Mouse (Mus musculus) midbrain, embryonic 11.5 days (tissue): ENCODE results near the gene Anp32e. TPM values are rescaled to one million over a fixed set of nuclear protein-coding genes. Genes with fewer than 3 reads are reported as not detected.
A peak's percentile ranks its signal among the peaks of the same experiment; 100 is the strongest.

Experiments used
- ATAC-seq: fragments of 200-750 bp; cut with Nextera tagmentation; 2 replicates; pipeline ENCODE4 v1.8.0; 2017; ENCODE audit warnings: moderate TSS enrichment, moderate library complexity; ENCODE audit not compliant: low FRiP score
- DNase-seq: peaks from one replicate; pipeline ENCODE4 v3.0.0; 2015; ENCODE audit warnings: low spot score; ENCODE audit errors: missing footprints
- H3K27ac ChIP-seq: fragments of 300-500 bp; sonication (generic); 2 replicates; pipeline ENCODE4 v1.5.1; 2014; ENCODE audit warnings: low read depth, low read length
- H3K27me3 ChIP-seq: fragments of 300-500 bp; sonication (generic); 2 replicates; pipeline ENCODE4 v1.6.1; 2014; ENCODE audit warnings: mild to moderate bottlenecking, low read length, moderate library complexity, mixed read lengths; ENCODE audit not compliant: control insufficient read depth, insufficient read depth
- H3K36me3 ChIP-seq: fragments of 300-500 bp; sonication (generic); 2 replicates; pipeline ENCODE4 v1.6.1; 2014; ENCODE audit warnings: mild to moderate bottlenecking, low read length, moderate library complexity, mixed read lengths; ENCODE audit not compliant: control insufficient read depth, insufficient read depth
- H3K4me1 ChIP-seq: fragments of 300-500 bp; sonication (generic); 2 replicates; pipeline ENCODE4 v1.6.1; 2014; ENCODE audit warnings: low read length; ENCODE audit not compliant: control insufficient read depth, insufficient read depth
- H3K4me2 ChIP-seq: fragments of 300-500 bp; sonication (generic); 2 replicates; pipeline ENCODE4 v1.6.1; 2014; ENCODE audit warnings: mild to moderate bottlenecking, moderate library complexity
- H3K4me3 ChIP-seq: fragments of 300-500 bp; sonication (generic); 2 replicates; pipeline ENCODE4 v1.5.1; 2014; ENCODE audit warnings: low read depth, low read length
- H3K9ac ChIP-seq: fragments of 300-500 bp; sonication (generic); 2 replicates; pipeline ENCODE4 v1.6.1; 2014; ENCODE audit warnings: low read length
- H3K9me3 ChIP-seq: fragments of 300-500 bp; sonication (generic); 2 replicates; pipeline ENCODE4 v1.6.1; 2016; ENCODE audit warnings: low read length; ENCODE audit not compliant: control insufficient read depth
- WGBS: fragments of 180-500 bp; shearing (Covaris S2); extraction: QIAGEN DNeasy Blood & Tissue Kit; methylation state at CpG from one replicate; pipeline ENCODE4 v1.1.7; 2014; 5-methylcytosine and 5-hydroxymethylcytosine counted together
- polyA plus RNA-seq: library from polyadenylated mRNA; unstranded; fragments of >200 nt; fragmentation: Nextera tagmentation; extraction: Ambion mirVana; gene quantifications from 2 replicates; pipeline ENCODE4 v1.2.1, GENCODE M21; 2014

Anp32e gene
- 149 and 151 TPM in 2 replicates for polyA plus RNA-seq

DNA sequence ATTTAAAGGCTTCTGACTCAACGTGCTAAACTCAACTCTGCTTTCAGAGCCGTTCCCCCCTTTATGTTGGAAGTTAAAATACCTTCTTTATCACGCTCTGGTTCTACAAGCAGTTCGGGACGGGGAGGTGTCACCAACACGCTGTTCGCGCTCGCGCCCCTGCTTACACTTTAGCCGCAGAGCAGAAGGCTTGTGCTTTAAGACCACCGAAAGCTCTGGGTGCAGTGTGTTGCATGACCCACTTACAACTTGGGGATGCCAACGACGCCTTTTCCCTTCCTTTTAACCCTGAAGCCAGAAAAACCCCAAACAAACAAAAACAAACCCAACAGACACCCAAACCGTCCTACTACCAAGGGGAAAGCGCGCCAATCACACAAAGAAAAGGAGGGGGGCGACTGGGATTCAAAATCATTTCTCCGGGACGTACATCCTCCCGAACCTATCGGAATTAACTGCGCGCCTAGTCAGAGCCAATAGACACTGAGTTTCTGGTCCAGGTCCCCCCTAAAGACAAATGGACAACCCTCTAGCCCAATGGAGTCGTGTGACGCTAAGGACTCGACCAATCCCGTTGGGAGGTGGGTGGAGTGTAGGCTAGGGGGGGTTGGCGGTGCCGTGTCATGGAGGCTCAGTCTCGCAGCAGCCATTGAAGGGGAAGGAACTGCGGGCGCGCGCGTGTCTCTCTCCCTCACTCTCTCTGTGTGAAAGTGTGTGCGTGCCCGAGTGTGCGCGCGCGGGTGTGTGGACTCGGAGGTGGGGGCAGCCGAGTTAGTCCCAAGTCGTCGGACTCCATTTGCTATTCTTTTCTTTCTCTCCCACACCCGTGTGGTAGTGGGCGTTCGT, at the start of gene Anp32e:
Anp32e (plus strand) TSS at position 589 of the 846 bp plus-strand sequence.
- H3K27me3 ChIP-seq, result no peaks in the 10 kb centered on the region
- peak within 1 kb of the TSS; percentile 55 for H3K4me2 ChIP-seq
- H3K4me1 ChIP-seq, result peaks cover 7% of the 10 kb centered on the region; the same call in 1 of the 2 replicates
- H3K9me3 ChIP-seq, result no peaks in the 10 kb centered on the region
- H3K36me3 ChIP-seq, result peaks cover 7% of the 10 kb centered on the region
- H3K4me3 ChIP-seq, result peak within 1 kb of the TSS; percentile 97
- H3K27ac ChIP-seq, result peak within 1 kb of the TSS; percentile 84
- ATAC-seq (peak; percentile 100), DNase-seq (peak; percentile 99)
- peak within 1 kb of the TSS; percentile 96 for H3K9ac ChIP-seq
- WGBS, result under 1% methylated on average over 49 of the region's 49 CpGs

- Histone ChIP-seq H3K4me1 (peaks cover 10% of the 10 kb centered on the region; the same call in 1 of the 2 replicates), H3K4me3 (peak within 1 kb of the TSS; percentile 47), H3K4me2 (peak within 1 kb of the TSS; percentile 94), H3K27me3 (0 out of 2 replicates have a peak, but pooled peaks cover 2% of the 10 kb centered on the region), H3K36me3 (no peaks in the 10 kb centered on the region), H3K9ac (peak within 1 kb of the TSS; percentile 52), H3K9me3 (no peaks in the 10 kb centered on the region), H3K27ac (no peak within 1 kb of the TSS)
- under 1% methylated on average over 66 of the region's 66 CpGs for WGBS
- ATAC-seq, result peak; percentile 99
- DNase-seq, result peak; percentile 98
These were observed 46.8 kb upstream of the Anp32e start, which contains the start of gene Ciart for GRCm38 (mm10) chr3:95881979-95882815. Gene Ciart, minus strand, starts transcription at chr3:95882251.

GRCm38 (mm10) chr3:95882816-95883425, 46.1 kb upstream of the Anp32e start:
- ATAC-seq (no peak), DNase-seq (peak; percentile 92)
- Histone ChIP-seq H3K4me2 (peak overlapping the region; percentile 94), H3K9me3 (no peaks in the 10 kb centered on the region), H3K27ac (no peak overlapping the region), H3K4me1 (peaks cover 10% of the 10 kb centered on the region; the same call in 1 of the 2 replicates), H3K4me3 (peak overlapping the region; percentile 47), H3K9ac (peak overlapping the region; percentile 39), H3K27me3 (0 out of 2 replicates have a peak, but pooled peaks cover 2% of the 10 kb centered on the region), H3K36me3 (no peaks in the 10 kb centered on the region)
- 4% methylated on average over 24 of the region's 24 CpGs for WGBS

GRCm38 (mm10) chr3:95884400-95884799, 44.6 kb upstream of the Anp32e start:
- H3K27ac ChIP-seq, result no peak overlapping the region
- peaks cover 10% of the 10 kb centered on the region; the same call in 1 of the 2 replicates for H3K4me1 ChIP-seq
- DNase-seq (no peak), ATAC-seq (no peak)
- no peak overlapping the region for H3K4me3 ChIP-seq
- H3K9ac ChIP-seq, result no peak overlapping the region
- no peaks in the 10 kb centered on the region for H3K9me3 ChIP-seq
- H3K4me2 ChIP-seq, result no peak overlapping the region
- H3K27me3 ChIP-seq, result 0 out of 2 replicates have a peak, but pooled peaks cover 2% of the 10 kb centered on the region
- no peaks in the 10 kb centered on the region for H3K36me3 ChIP-seq
- 83% methylated on average over 5 of the region's 5 CpGs for WGBS

- Histone ChIP-seq H3K4me1 (peaks cover 8% of the 10 kb centered on the region), H3K27ac (no peak overlapping the region), H3K9me3 (no peaks in the 10 kb centered on the region), H3K36me3 (no peaks in the 10 kb centered on the region), H3K27me3 (0 out of 2 replicates have a peak, but pooled peaks cover 2% of the 10 kb centered on the region), H3K4me3 (no peak overlapping the region), H3K9ac (no peak overlapping the region), H3K4me2 (no peak overlapping the region)
- ATAC-seq (no peak), DNase-seq (no peak)
- WGBS, result 81% methylated on average over 4 of the region's 4 CpGs
These were observed 41.5 kb upstream of the Anp32e start for GRCm38 (mm10) chr3:95887596-95887995.

DNA sequence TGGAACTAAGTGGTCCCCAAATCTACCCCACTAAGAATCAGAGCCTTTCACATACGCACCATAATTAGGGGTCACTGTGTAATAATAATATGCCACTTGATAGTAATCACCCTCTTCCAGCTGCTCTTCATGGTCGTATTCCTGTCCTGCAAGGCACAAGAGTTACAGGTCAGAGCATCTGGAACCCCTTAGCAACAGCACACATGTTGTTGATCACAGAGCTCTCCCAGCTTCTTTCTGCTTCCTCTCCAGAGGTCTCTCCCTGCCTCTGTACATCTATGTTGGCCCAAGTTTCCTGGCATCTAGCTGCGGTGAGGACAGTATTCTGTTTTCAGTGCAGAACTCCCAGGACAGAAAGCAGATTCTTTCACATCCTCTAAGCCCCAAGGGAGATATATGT, 39.4 kb upstream of the Anp32e start:
- Histone ChIP-seq H3K4me1 (peaks cover 6% of the 10 kb centered on the region), H3K9ac (no peak overlapping the region), H3K27me3 (no peaks in the 10 kb centered on the region), H3K4me2 (no peak overlapping the region), H3K27ac (no peak overlapping the region), H3K4me3 (no peak overlapping the region), H3K9me3 (no peaks in the 10 kb centered on the region), H3K36me3 (no peaks in the 10 kb centered on the region)
- 71% methylated on average over 3 of the region's 3 CpGs for WGBS
- ATAC-seq (no peak), DNase-seq (no peak)

DNA sequence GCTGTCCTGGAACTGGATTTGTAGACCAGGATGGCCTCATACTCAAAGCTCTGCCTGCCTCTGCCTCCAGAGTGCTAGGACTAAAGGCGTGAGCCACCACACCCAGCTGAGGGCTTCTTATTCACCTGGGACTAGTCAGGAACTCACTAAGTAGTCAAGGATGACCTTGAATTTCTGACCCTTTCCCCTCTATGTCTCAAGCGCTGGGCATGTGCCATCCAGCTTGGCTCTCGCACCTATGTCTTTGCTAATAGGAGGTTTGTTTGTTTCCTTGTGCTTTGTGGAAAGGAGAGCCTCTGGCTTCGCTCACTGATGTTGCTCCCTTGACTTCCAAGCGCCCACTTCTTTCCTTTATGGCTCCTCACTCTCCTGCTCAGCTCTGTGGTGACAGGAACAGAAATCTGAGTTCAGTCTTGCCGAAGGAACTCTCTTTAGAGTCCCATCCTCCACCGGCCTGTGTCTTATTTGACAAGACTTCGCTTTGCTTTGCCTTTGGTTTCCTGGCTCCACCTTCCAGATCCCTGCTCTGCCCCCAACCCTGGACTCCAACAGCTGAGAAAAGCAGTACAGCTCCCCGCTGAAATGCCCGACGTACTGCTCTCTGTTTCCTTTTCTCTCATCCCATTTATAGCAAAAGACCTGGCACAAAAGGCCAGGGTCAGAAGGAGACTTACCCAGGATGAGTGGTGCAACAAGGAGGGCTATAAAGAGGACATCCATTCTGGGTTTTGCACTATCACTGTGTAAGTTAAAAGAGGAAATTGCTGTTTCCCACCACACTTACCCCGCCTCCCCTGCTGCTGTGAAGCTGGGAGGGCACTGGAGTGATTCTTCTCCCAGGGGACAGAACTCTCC, 37.6 kb upstream of the Anp32e start, which contains the start of gene BC028528:
BC028528 (minus strand) TSS at position 795 of the 855 bp plus-strand sequence.
- no peak for ATAC-seq
- DNase-seq, result peak; percentile 85
- H3K27ac ChIP-seq, result no peak within 1 kb of the TSS; the same call in 1 of the 2 replicates
- H3K9ac ChIP-seq, result peak within 1 kb of the TSS; percentile 36; the same call in 1 of the 2 replicates
- no peaks in the 10 kb centered on the region for H3K36me3 ChIP-seq
- no peak within 1 kb of the TSS for H3K4me3 ChIP-seq
- no peak within 1 kb of the TSS for H3K4me2 ChIP-seq
- no peaks in the 10 kb centered on the region for H3K27me3 ChIP-seq
- 27% methylated on average over 12 of the region's 12 CpGs for WGBS
- peaks cover 12% of the 10 kb centered on the region for H3K4me1 ChIP-seq
- no peaks in the 10 kb centered on the region for H3K9me3 ChIP-seq
